14 mouse cellular contexts compared by ENCODE assay signal in genomic region chr3:130737652-130738361, GRCm38 (mm10). TPM values are rescaled to one million over a fixed set of nuclear protein-coding genes. Genes with fewer than 3 reads are reported as not detected.
DNase-seq lines count a peak whose midpoint lies in the region; ATAC-seq and TF ChIP-seq lines count a peak whose summit lies in the region.
"Had no signal": no experiment of that assay in that cellular context is flagged by ENCODE, and none has a peak within 500 bp of the region (broad histone marks: within the 10 kb centered on the region; RNA-seq: fewer than 3 reads in every experiment).

No protein-coding gene starts in this region.

- TF ChIP-seq CTCF in lung, adult 2 months (IDR thresholded peaks at IDR 0.05; ENCODE audit: insufficient read depth, low read length): no peak

- no peaks in the 10 kb centered on the region for H3K27me3 ChIP-seq in midbrain, embryonic 11.5 days (ENCODE audit: control insufficient read depth, insufficient read depth, low read length)
- H3K27me3 ChIP-seq in midbrain, embryonic 10.5 days (ENCODE audit: low read depth, poor library complexity, severe bottlenecking): no peaks in the 10 kb centered on the region
- no peaks in the 10 kb centered on the region for H3K27me3 ChIP-seq in forebrain, embryonic 15.5 days
- H3K27me3 ChIP-seq in midbrain, embryonic 14.5 days (ENCODE audit: control insufficient read depth, insufficient read depth, low read length): no peaks in the 10 kb centered on the region
- H3K27me3 ChIP-seq: CH12.LX; heart, embryonic 15.5 days had no signal

- no peaks in the 10 kb centered on the region for H3K36me3 ChIP-seq in midbrain, embryonic 11.5 days (ENCODE audit: control insufficient read depth, insufficient read depth, low read length)
- no peaks in the 10 kb centered on the region for H3K36me3 ChIP-seq in midbrain, embryonic 10.5 days
- H3K36me3 ChIP-seq in forebrain, embryonic 15.5 days: no peaks in the 10 kb centered on the region
- H3K36me3 ChIP-seq in midbrain, embryonic 14.5 days (ENCODE audit: control insufficient read depth, insufficient read depth, low read length): no peaks in the 10 kb centered on the region
- H3K36me3 ChIP-seq: heart, embryonic 15.5 days; liver, embryonic 13.5 days had no signal

- no peaks in the 10 kb centered on the region for H3K4me1 ChIP-seq in midbrain, embryonic 11.5 days (ENCODE audit: control insufficient read depth, insufficient read depth, low read length)
- peaks cover 15% of the 10 kb centered on the region; the same call in 1 of the 2 replicates for H3K4me1 ChIP-seq in midbrain, embryonic 10.5 days
- H3K4me1 ChIP-seq in forebrain, embryonic 15.5 days: peaks cover 9% of the 10 kb centered on the region; the same call in 1 of the 2 replicates
- 0 out of 2 replicates have a peak, but pooled peaks cover 3% of the 10 kb centered on the region for H3K4me1 ChIP-seq in midbrain, embryonic 14.5 days (ENCODE audit: control insufficient read depth, insufficient read depth, low read length)
- no peaks in the 10 kb centered on the region for H3K4me1 ChIP-seq in lung, adult 2 months (ENCODE audit: control insufficient read depth, insufficient read depth, low read length)
- H3K4me1 ChIP-seq: heart, embryonic 15.5 days; liver, embryonic 13.5 days had no signal

- no peak overlapping the region for H3K9ac ChIP-seq in midbrain, embryonic 11.5 days (ENCODE audit: low read length)
- H3K9ac ChIP-seq in forebrain, embryonic 15.5 days (replicated peaks): no peak overlapping the region; the same call in 1 of the 2 replicates
- no peak overlapping the region for H3K9ac ChIP-seq in midbrain, embryonic 14.5 days (replicated peaks; ENCODE audit: low read length)
- H3K9ac ChIP-seq: heart, embryonic 15.5 days; liver, embryonic 13.5 days had no signal

- 60% methylated on average over 21 of the region's 21 CpGs for WGBS in midbrain, embryonic 11.5 days
- 58% methylated on average over 21 of the region's 21 CpGs for WGBS in midbrain, embryonic 10.5 days
- WGBS in forebrain, embryonic 15.5 days: 19% methylated on average over 21 of the region's 21 CpGs
- WGBS in midbrain, embryonic 14.5 days: 34% methylated on average over 21 of the region's 21 CpGs
- 51% methylated on average over 21 of the region's 21 CpGs for WGBS in lung, adult 2 months

- ATAC-seq in midbrain, embryonic 11.5 days (ENCODE audit: low FRiP score): peak; percentile 44
- ATAC-seq in forebrain, embryonic 15.5 days (replicated peaks): 0 out of 2 replicates have a peak, but pooled peaks have one; percentile 38
- ATAC-seq in midbrain, embryonic 14.5 days (ENCODE audit: low FRiP score, low TSS enrichment): peak; percentile 79

- H3K4me2 ChIP-seq in midbrain, embryonic 11.5 days: no peak overlapping the region
- H3K4me2 ChIP-seq in forebrain, embryonic 15.5 days (replicated peaks): no peak overlapping the region; the same call in 1 of the 2 replicates
- no peak overlapping the region for H3K4me2 ChIP-seq in midbrain, embryonic 14.5 days (ENCODE audit: low read length)
- H3K4me2 ChIP-seq: heart, embryonic 15.5 days; liver, embryonic 13.5 days had no signal

- no peak overlapping the region for H3K27ac ChIP-seq in midbrain, embryonic 11.5 days (ENCODE audit: low read depth, low read length)
- H3K27ac ChIP-seq in midbrain, embryonic 10.5 days (replicated peaks): no peak overlapping the region
- no peak overlapping the region for H3K27ac ChIP-seq in forebrain, embryonic 15.5 days (replicated peaks)
- no peak overlapping the region for H3K27ac ChIP-seq in midbrain, embryonic 14.5 days (replicated peaks; ENCODE audit: low read depth, low read length)
- H3K27ac ChIP-seq: heart, embryonic 15.5 days; liver, embryonic 13.5 days had no signal

- H3K4me3 ChIP-seq in midbrain, embryonic 11.5 days (ENCODE audit: low read depth, low read length): no peak overlapping the region
- H3K4me3 ChIP-seq in midbrain, embryonic 10.5 days: no peak overlapping the region
- no peak overlapping the region for H3K4me3 ChIP-seq in forebrain, embryonic 15.5 days
- no peak overlapping the region for H3K4me3 ChIP-seq in midbrain, embryonic 14.5 days (replicated peaks; ENCODE audit: low read depth, low read length)
- no peak overlapping the region for H3K4me3 ChIP-seq in lung, adult 2 months (replicated peaks; ENCODE audit: extremely low read depth, low read depth, low read length)
- H3K4me3 ChIP-seq: heart, embryonic 15.5 days; liver, embryonic 13.5 days had no signal

- H3K9me3 ChIP-seq in midbrain, embryonic 11.5 days (ENCODE audit: control insufficient read depth, low read length): no peaks in the 10 kb centered on the region
- no peaks in the 10 kb centered on the region for H3K9me3 ChIP-seq in midbrain, embryonic 10.5 days (replicated peaks)
- no peaks in the 10 kb centered on the region for H3K9me3 ChIP-seq in forebrain, embryonic 15.5 days
- H3K9me3 ChIP-seq in midbrain, embryonic 14.5 days (ENCODE audit: control insufficient read depth, low read length): no peaks in the 10 kb centered on the region
- H3K9me3 ChIP-seq: heart, embryonic 15.5 days; liver, embryonic 13.5 days had no signal

- no peak for DNase-seq in midbrain, embryonic 11.5 days (ENCODE audit: low spot score, missing footprints)
- DNase-seq in midbrain, embryonic 10.5 days (ENCODE audit: low spot score): no peak
- DNase-seq in midbrain, embryonic 14.5 days: peak; percentile 80
- no peak for DNase-seq in layer of hippocampus, adult 18-20 months (ENCODE audit: low spot score in 2 of 2)
- no peak for DNase-seq in cerebellum, adult 8-10 months
- DNase-seq in lung, adult 2 months: no peak
- DNase-seq: adrenal gland, postnatal 10 days; gastrocnemius, postnatal 25 days; kidney, postnatal 14 days; layer of hippocampus, postnatal 36 days; liver, embryonic 13.5 days had no signal

- no peak for TF ChIP-seq POLR2A in lung, adult 2 months (IDR thresholded peaks at IDR 0.05; ENCODE audit: borderline replicate concordance, extremely low read depth, low read depth, low read length)

RNA-seq across cellular contexts. Expression of gene Rpl34, which starts 7.6 kb away (rescaled TPM):
- polyA plus RNA-seq in midbrain, embryonic 11.5 days (2014; fragmentation: Nextera tagmentation; extraction: Ambion mirVana): 646 and 740 TPM in 2 replicates
- 751 and 868 TPM in 2 replicates for polyA plus RNA-seq in midbrain, embryonic 10.5 days (2016; fragmentation: Nextera tagmentation; extraction: Ambion mirVana)
- 594 and 667 TPM in 2 replicates for polyA plus RNA-seq in forebrain, embryonic 15.5 days (2015; fragmentation: Nextera tagmentation; extraction: Ambion mirVana)
- 612 and 730 TPM in 2 replicates for polyA plus RNA-seq in midbrain, embryonic 14.5 days (2014; fragmentation: Nextera tagmentation; extraction: Ambion mirVana)
- total RNA-seq in layer of hippocampus, adult 18-20 months (2021): 100 to 1,000 TPM; 350 to 366 TPM
- 813 and 1,105 TPM in 2 replicates for polyA plus RNA-seq in lung, adult 2 months (2012; rRNA removed)

RNA-seq across cellular contexts. Expression of gene Ostc, which starts 28.6 kb away (rescaled TPM):
- 323 and 331 TPM in 2 replicates for polyA plus RNA-seq in midbrain, embryonic 11.5 days (2014; fragmentation: Nextera tagmentation; extraction: Ambion mirVana)
- polyA plus RNA-seq in midbrain, embryonic 10.5 days (2016; fragmentation: Nextera tagmentation; extraction: Ambion mirVana): 327 and 345 TPM in 2 replicates
- polyA plus RNA-seq in forebrain, embryonic 15.5 days (2015; fragmentation: Nextera tagmentation; extraction: Ambion mirVana): 237 and 246 TPM in 2 replicates
- 223 and 240 TPM in 2 replicates for polyA plus RNA-seq in midbrain, embryonic 14.5 days (2014; fragmentation: Nextera tagmentation; extraction: Ambion mirVana)
- 10 to 100 TPM; 56.3 to 61.5 TPM for total RNA-seq in layer of hippocampus, adult 18-20 months (2021)
- 29.2 and 43.9 TPM in 2 replicates for polyA plus RNA-seq in lung, adult 2 months (2012; rRNA removed)
